Mouse (Mus musculus) CD4-positive naive resting alpha-beta T cell, adult 76 days (primary cell): Measurements from ENCODE around the gene Papss1. TPM values are rescaled to one million over a fixed set of nuclear protein-coding genes. Genes with fewer than 3 reads are reported as not detected.

Source experiments
- total RNA-seq: library from RNA; stranded (reverse); gene quantifications from one replicate; pipeline ENCODE4 v1.2.4, GENCODE M21; 2023

The Papss1 gene
- 17.1 TPM for total RNA-seq

GRCm38 (mm10) chr3:131564430-131565256, at the start of gene Papss1:
Gene Papss1, plus strand, starts transcription at chr3:131564768.

Other genes starting within 250 kb of the Papss1 start
- gene Sgms2, start 73.4 kb upstream of the Papss1 start, total RNA-seq, result 0.70 TPM